Mouse (Mus musculus): ENCODE measurements around the gene Churc1. TPM values are rescaled to one million over a fixed set of nuclear protein-coding genes. Genes with fewer than 3 reads are reported as not detected.

The Churc1 gene
- polyA plus RNA-seq, 1 experiment from 2014 or later = 129 TPM

DNA sequence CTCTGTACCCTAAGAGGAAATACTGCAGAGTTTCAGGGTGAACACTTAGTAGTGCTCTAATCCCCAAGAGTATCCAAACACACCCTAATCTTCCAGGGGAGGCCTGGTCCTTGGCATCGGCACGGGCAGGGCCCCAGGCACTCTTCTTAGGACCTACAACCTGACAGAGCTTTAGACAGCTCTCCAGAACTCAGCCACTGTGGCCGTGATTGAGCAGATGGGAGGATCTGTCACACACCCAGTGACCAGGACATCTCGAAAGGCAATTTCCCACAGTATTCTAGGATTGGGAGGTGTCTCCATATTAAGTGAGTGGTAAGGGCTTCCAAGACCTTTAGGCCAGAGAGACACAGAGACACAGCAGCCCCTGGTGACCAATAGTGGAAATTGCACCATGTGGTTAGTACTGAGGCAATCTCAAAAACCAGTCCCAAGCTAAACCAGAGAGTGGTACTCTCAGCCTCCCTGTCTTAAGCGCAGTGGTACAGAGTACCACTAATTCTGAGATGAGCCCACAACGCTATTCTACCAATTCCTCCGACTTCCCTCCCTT is 38.4 kb downstream of the Churc1 start:
- H3K9me3 ChIP-seq (ENCODE audit: control insufficient read depth) = no peaks in the 10 kb centered on the region
- H3K27me3 ChIP-seq (replicated peaks; ENCODE audit: control insufficient read depth, insufficient read depth, low read length) = no peaks in the 10 kb centered on the region
- no peak overlapping the region for H3K4me3 ChIP-seq (ENCODE audit: low read depth, low read length)
- H3K4me2 ChIP-seq (replicated peaks; ENCODE audit: low read depth) = no peak overlapping the region
- ATAC-seq = peak; percentile 27; the same call in 1 of the 2 replicates
- peaks cover 3% of the 10 kb centered on the region; the same call in 1 of the 2 replicates for H3K36me3 ChIP-seq (ENCODE audit: control insufficient read depth, insufficient read depth)
- no peak overlapping the region for H3K9ac ChIP-seq (ENCODE audit: low read depth, low read length)
- TF ChIP-seq CTCF (IDR thresholded peaks at IDR 0.05; ENCODE audit: low read depth) = peak; percentile 94
- WGBS = 52% methylated on average over 7 of the region's 7 CpGs
- no peak overlapping the region for H3K27ac ChIP-seq (ENCODE audit: low read depth, low read length)
- no peaks in the 10 kb centered on the region for H3K4me1 ChIP-seq (replicated peaks; ENCODE audit: control insufficient read depth, insufficient read depth, low read length)

DNA sequence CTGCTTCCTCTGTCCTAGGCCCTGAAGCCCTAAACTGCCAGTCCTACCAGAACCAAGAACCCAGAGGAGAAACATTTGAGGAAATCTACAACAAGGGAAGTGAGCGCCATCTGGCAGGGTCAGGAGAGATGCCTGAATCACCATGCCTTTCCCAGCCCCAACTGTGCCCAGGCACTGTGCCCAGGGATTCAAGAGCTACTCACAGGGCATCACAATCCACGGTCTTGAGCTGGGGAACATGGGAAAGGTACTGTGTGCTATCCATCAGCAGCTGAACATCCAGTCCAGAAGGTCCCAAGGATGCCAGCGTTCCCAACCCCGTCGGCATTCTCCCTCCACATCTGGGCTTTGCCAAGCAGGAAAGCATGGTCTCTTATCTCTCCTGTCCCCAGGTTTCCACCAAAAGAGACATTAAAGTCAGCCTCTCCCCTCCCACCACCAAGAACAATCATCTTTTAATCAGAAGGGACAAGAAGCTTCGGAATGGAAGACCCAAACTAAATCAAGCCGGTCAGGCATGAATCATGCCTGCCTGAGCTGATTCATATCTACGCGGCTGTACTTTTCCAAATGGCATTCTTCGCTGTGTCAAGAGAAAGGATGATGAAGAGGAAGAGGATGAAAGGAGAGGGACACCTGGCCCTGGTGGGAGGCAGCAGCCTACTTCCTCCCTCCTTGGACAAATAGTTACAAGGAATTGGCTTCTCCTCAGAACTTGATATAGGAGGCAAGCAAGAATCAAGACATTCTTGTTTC is 39.9 kb downstream of the Churc1 start:
- no peak for ATAC-seq
- no peak for TF ChIP-seq CTCF (IDR thresholded peaks at IDR 0.05; ENCODE audit: low read depth)
- Histone ChIP-seq H3K27ac (ENCODE audit: low read depth, low read length) (no peak overlapping the region), H3K9ac (ENCODE audit: low read depth, low read length) (no peak overlapping the region), H3K4me3 (ENCODE audit: low read depth, low read length) (no peak overlapping the region), H3K4me1 (replicated peaks; ENCODE audit: control insufficient read depth, insufficient read depth, low read length) (no peaks in the 10 kb centered on the region), H3K9me3 (ENCODE audit: control insufficient read depth) (no peaks in the 10 kb centered on the region), H3K4me2 (replicated peaks; ENCODE audit: low read depth) (no peak overlapping the region), H3K27me3 (replicated peaks; ENCODE audit: control insufficient read depth, insufficient read depth, low read length) (no peaks in the 10 kb centered on the region), H3K36me3 (ENCODE audit: control insufficient read depth, insufficient read depth) (peaks cover 3% of the 10 kb centered on the region; the same call in 1 of the 2 replicates)
- 92% methylated on average over 10 of the region's 10 CpGs for WGBS

- H3K4me1 ChIP-seq (replicated peaks; ENCODE audit: control insufficient read depth, insufficient read depth, low read length) = no peaks in the 10 kb centered on the region
Observed at GRCm38 (mm10) chr12:76807796-76808195, 42.5 kb downstream of the Churc1 start.

DNA sequence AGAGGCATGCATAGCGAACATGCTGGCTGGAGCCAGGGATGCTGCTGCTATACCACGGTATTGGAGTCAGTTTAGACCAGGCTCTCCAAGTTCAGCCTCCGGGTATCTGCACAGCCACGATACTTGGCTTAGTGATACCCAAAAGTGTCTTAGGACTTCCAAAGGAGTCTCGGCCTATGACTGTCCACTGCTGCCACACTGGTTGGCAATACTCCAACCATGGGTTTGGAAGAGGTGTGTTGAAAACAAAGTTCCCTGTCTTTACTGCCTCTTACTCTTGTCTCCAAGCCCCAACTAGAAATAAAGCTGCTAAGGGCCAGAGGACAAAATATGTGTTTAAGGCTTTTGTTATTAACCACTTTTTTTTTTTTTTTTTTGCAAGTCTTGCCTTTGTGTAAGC is 45.2 kb downstream of the Churc1 start:
- H3K4me2 ChIP-seq (replicated peaks; ENCODE audit: low read depth) = no peak overlapping the region
- WGBS = 91% methylated on average over 5 of the region's 5 CpGs

More at GRCm38 (mm10) chr12:76807796-76808195, 42.5 kb downstream of the Churc1 start:
- 87% methylated on average over 10 of the region's 10 CpGs for WGBS
- ATAC-seq = no peak
- Histone ChIP-seq H3K27me3 (replicated peaks; ENCODE audit: control insufficient read depth, insufficient read depth, low read length) (no peaks in the 10 kb centered on the region), H3K36me3 (ENCODE audit: control insufficient read depth, insufficient read depth) (peaks cover 3% of the 10 kb centered on the region; the same call in 1 of the 2 replicates), H3K4me3 (ENCODE audit: low read depth, low read length) (no peak overlapping the region), H3K4me2 (replicated peaks; ENCODE audit: low read depth) (no peak overlapping the region), H3K9me3 (ENCODE audit: control insufficient read depth) (no peaks in the 10 kb centered on the region), H3K27ac (ENCODE audit: low read depth, low read length) (no peak overlapping the region), H3K9ac (ENCODE audit: low read depth, low read length) (no peak overlapping the region)
- TF ChIP-seq CTCF (IDR thresholded peaks at IDR 0.05; ENCODE audit: low read depth) = no peak

DNA sequence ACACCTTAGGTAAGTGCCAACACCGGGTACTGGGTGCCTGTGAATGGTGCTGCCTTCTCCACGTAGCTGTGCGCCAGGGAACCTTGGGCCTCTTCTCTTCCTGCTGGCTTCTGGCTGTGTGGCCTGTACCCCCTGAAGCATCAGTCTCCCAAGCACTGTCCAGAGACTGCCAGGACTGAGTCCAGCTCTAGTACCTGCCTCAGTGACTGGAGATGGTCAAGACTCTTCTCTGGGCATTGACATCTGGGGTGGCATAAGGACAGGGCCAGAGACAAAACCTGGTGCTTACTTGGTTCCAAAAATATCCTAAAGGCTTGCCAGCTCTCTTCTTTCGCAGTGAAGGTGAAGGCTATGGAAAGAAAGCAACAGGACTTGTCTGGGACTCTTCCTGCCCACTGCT is 45.7 kb downstream of the Churc1 start:
- Histone ChIP-seq H3K4me3 (ENCODE audit: low read depth, low read length) (no peak overlapping the region), H3K36me3 (ENCODE audit: control insufficient read depth, insufficient read depth) (no peaks in the 10 kb centered on the region), H3K9ac (ENCODE audit: low read depth, low read length) (no peak overlapping the region), H3K4me1 (replicated peaks; ENCODE audit: control insufficient read depth, insufficient read depth, low read length) (no peaks in the 10 kb centered on the region), H3K9me3 (ENCODE audit: control insufficient read depth) (no peaks in the 10 kb centered on the region), H3K27ac (ENCODE audit: low read depth, low read length) (no peak overlapping the region), H3K27me3 (replicated peaks; ENCODE audit: control insufficient read depth, insufficient read depth, low read length) (no peaks in the 10 kb centered on the region), H3K4me2 (replicated peaks; ENCODE audit: low read depth) (no peak overlapping the region)
- no peak for ATAC-seq
- WGBS = 96% methylated on average over 4 of the region's 4 CpGs
- no peak for TF ChIP-seq CTCF (IDR thresholded peaks at IDR 0.05; ENCODE audit: low read depth)

More for the DNA sequence above, 45.2 kb downstream of the Churc1 start:
- H3K9me3 ChIP-seq (ENCODE audit: control insufficient read depth) = no peaks in the 10 kb centered on the region
- no peak overlapping the region for H3K27ac ChIP-seq (ENCODE audit: low read depth, low read length)
- H3K36me3 ChIP-seq (ENCODE audit: control insufficient read depth, insufficient read depth) = no peaks in the 10 kb centered on the region
- H3K4me1 ChIP-seq (replicated peaks; ENCODE audit: control insufficient read depth, insufficient read depth, low read length) = no peaks in the 10 kb centered on the region
- H3K4me3 ChIP-seq (ENCODE audit: low read depth, low read length) = no peak overlapping the region
- H3K9ac ChIP-seq (ENCODE audit: low read depth, low read length) = no peak overlapping the region
- no peak for TF ChIP-seq CTCF (IDR thresholded peaks at IDR 0.05; ENCODE audit: low read depth)
- no peak for ATAC-seq
- no peaks in the 10 kb centered on the region for H3K27me3 ChIP-seq (replicated peaks; ENCODE audit: control insufficient read depth, insufficient read depth, low read length)

GRCm38 (mm10) chr12:76813543-76813942 is 48.2 kb downstream of the Churc1 start:
- WGBS = 66% methylated on average over 10 of the region's 10 CpGs
- no peak for ATAC-seq
- TF ChIP-seq CTCF (IDR thresholded peaks at IDR 0.05; ENCODE audit: low read depth) = no peak
- Histone ChIP-seq H3K4me1 (replicated peaks; ENCODE audit: control insufficient read depth, insufficient read depth, low read length) (no peaks in the 10 kb centered on the region), H3K36me3 (ENCODE audit: control insufficient read depth, insufficient read depth) (no peaks in the 10 kb centered on the region), H3K4me3 (ENCODE audit: low read depth, low read length) (no peak overlapping the region), H3K9ac (ENCODE audit: low read depth, low read length) (no peak overlapping the region), H3K27me3 (replicated peaks; ENCODE audit: control insufficient read depth, insufficient read depth, low read length) (no peaks in the 10 kb centered on the region), H3K9me3 (ENCODE audit: control insufficient read depth) (no peaks in the 10 kb centered on the region), H3K4me2 (replicated peaks; ENCODE audit: low read depth) (no peak overlapping the region), H3K27ac (ENCODE audit: low read depth, low read length) (no peak overlapping the region)
